Mouse (Mus musculus): ENCODE data around the gene Pccb.

The Pccb gene

GRCm38 (mm10) chr9:101034448-101035098 lies at the start of gene Pccb:
TSS of gene Pccb (minus strand) at chr9:101034898.
- DNase-seq (ENCODE audit: low spot score), result peak; percentile 97

GRCm38 (mm10) chr9:101083728-101084127 lies 49.0 kb upstream of the Pccb start:
- no peak for DNase-seq (ENCODE audit: low spot score)

DNA sequence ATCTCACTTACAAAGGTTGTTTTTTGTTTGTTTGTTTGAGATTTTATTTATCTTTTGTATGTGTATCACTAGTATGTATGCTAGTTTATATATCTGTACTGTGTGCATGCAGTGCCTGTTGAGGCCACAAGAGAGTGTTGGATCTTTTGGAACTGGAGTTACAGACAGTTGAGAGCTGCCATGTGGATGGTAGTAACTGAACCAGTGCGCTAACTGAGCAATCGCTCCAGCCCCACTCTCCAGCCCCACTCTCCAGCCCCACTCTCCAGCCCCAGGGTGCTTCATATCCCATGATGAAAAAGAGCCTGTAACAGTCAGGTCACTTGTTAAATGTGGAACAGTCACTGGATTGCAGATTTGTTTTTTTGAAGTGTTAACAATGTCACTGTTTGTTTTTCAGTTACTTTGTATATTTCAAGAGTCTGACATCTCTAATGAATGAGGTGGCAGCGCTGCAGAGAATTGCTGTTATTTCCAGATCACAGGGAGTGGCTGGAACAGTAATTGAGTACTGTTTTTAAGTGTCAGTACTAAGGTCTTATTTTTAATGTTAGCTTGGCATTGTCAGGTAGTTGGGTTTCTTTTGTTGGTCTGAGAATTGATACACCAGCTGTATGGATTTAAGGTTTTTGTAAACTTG lies 45.5 kb upstream of the Pccb start:
- no peak for DNase-seq (ENCODE audit: low spot score)

DNA sequence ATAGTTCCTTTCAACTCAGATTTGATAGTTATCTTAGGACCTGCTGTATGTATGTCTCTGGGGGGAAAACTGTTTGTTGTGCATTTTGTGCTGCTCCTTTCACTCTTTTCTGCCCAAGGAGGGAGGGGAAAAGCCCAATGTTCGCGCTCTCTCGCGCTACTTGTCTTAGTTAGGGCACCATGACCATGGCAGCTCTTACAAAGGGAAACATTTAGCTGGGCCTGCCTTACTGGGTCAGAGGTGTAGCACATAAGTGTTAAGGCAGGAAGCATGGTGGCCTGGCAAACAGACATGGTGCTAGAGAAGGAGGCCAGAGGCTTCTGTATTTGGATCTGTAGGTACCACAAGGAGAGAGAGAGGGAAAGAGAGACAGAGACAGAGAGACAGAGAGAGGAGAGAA lies 43.9 kb upstream of the Pccb start:
- no peak for DNase-seq (ENCODE audit: low spot score)

GRCm38 (mm10) chr9:101077486-101077885 lies 42.8 kb upstream of the Pccb start:
- DNase-seq (ENCODE audit: low spot score), result no peak

DNA sequence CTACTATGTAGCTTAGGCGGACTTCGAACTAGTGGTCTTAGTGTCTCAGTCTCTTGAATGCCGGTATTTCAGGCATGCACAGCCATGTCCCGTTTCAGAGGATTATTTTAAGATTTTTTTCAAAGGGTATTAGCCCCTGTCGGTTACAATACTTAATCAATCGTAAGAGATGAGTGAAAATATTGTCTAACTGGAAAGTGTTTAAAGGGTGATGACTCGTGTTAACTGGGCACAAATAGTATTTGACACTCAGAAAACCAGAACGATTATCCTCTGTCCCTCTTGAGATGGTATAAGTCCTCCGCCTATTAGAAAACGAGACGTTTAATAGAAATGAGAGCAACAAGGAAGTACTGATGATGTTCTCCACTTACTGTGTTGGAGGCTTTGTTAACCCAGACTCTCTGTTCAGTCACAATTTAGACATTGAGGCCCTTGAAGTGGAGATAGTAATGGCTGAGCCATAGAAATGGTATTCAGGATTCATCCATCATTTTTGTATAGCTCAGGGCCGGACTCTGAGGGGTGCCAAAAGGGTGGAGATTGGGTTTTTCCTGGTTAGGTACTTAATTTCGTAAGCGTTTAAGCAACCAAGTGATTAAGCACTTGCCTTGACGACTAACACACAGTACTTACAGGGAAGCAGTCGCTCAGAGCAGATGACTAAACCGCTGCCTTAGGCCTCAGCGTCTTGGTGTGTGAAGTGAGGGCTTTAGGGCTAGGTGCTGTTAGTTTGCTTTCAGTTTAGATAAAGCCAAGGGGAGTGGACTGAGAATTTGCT lies 41.6 kb upstream of the Pccb start:
- DNase-seq (ENCODE audit: low spot score), result no peak

DNA sequence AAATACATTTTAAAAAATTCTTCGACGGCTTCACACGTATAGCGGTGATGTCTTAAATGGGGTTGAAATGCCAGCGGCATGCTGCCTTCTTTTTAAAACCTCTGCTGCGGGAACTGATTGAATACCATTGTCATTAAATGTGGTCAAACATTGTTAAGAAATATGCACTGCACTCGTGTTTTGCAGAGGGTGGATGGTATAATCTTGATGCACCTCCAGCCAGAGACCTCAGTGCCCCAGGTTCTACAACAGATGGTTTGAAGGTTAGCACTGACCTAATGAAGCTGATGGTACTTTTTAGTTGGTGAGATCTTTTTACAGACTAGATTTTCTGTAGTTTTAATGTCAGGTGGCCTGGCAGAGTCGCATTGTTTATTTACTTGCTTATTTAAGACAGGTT lies 41.0 kb upstream of the Pccb start:
- no peak for DNase-seq (ENCODE audit: low spot score)

DNA sequence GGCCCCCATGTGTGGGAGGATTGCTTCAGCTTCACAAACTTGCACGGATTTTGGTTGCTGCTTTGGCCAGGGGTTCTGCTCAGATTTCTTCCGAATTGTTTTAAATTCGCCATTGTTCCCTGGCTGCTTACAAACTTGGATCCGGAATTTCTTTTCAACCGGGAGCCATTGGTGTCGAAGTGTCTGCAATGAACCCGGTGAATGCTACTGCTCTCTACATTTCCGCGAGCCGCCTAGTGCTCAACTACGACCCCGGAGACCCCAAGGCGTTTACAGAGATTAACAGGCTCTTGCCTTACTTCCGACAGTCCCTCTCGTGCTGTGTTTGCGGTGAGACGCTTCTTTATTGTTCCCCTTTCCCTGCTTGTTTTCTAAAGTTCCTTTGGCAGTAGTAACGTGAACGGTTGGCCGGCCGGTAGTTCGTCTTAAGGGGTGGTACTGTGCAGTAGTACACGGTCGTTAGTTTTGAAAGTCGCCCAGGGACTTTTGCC lies 40.4 kb upstream of the Pccb start:
- DNase-seq (ENCODE audit: low spot score), result no peak

DNA sequence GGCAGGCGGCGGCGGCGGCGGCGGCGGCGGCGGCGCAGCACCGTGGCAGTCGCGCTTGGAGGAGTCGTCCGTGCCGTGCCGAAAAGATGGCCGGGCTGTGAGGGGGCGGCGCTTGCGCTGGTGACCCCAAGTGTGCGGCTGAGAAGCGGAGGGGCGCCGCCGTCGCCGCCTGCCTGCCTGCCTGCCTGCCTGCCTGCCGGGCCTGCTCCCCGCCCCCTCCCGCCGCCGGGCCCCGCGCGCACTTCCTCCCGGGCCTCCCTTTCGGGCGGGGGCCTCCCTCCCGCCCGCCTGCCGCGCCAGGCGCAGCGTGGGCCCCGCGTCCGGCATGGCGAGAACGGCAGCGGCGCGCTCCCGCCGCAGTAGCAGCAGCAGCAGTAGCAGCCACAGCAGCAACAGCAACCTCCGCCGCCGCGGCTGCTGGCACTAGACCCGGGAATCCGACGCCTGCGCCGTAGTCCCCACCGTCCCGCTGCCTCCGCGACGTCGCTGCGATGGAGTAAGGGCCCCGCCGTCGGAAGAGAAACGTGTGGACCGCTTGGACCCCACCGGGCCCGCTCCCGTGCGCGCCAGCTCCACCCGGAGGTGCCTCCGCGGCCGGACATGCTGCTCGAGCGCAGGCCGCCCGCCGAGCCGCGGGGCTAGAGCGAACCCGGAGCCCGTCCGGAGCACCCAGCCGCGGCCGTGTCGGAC lies 39.8 kb upstream of the Pccb start:
- peak; percentile 75 for DNase-seq (ENCODE audit: low spot score)

DNA sequence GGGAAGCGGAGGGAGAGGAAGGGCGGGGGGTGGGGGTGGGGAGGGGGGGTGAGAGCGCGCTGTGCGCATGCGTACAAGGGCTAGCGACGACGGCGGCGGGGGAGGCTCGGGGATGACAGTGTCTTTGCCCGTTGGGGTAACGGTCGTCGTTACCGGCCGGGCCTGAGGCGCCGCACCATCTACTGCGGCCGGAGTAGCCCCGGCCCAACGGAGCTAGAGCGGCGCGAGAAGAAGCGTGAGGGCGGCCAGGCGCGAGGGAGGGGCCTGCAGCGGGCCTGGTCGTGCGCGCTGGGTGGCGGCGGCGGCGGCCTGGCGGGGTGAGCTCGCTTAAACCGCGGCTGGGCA lies 39.3 kb upstream of the Pccb start, which contains the start of gene Msl2:
Gene Msl2 (plus strand): TSS at position 115 of the 345 bp plus-strand sequence.
- DNase-seq (ENCODE audit: low spot score), result peak; percentile 39

DNA sequence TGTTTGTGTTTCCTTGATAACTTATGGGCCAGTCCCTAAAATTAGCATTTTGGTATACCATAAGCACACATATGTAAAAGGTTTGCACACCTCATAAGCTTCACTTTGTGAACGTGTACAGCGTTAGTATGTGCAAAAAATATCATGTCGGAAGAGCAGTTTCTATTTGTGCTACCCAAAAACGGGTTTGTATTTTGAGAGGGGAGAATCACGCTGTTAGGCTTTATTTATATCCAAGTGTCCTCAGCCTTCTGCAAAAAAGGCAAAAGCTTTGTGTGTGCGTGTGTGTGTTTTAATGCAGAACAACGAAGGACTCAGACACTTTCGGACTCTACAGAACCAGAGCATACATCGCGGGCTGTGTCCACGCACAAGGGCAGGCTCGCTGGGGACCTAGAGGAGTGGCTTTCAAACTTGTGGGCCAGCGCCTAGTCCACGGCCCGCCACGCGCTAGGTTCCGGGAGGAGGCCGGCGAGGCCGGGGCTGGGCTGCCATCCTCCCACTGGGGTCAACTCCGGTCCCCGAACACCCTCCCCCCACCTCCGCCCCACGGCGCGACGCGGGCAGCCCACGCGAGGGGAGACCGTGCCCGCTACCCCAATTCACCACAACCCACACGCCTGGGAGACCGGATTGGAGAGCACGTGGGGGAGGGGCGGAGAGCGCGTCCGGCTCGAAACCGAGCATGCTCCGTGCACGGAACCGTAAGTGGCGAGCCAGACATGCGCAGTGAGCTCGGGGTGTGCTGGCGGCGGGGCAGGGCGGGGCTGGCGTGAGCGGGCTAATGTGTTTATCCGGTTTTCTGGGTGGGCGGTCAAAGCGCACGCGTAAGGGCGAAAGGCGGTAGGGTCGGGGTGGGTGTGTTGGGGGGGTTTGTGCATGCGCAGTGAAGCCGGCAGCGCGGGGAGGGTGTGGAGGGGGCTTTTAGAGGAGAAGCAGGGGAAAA lies 38.6 kb upstream of the Pccb start:
- peak; percentile 98 for DNase-seq (ENCODE audit: low spot score)

DNA sequence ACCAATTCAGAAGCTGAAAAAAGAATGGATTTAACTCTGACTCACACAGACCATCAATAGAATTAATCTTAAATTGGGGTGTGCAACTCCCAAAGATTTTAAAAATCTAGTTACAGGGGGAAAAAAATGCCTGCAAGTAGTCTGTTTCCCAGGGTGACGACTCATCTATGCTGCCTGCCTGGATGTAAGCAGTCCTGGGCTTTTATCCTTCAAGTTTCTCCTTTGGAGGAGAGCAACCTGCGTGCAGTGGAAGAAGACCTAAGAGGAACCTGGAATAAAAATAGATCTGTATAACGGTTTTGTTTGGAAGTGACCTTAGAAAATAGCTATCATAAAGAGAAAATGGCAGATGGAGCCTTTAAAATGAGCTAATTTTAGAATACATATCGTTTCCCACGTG lies 37.8 kb upstream of the Pccb start:
- no peak for DNase-seq (ENCODE audit: low spot score)

DNA sequence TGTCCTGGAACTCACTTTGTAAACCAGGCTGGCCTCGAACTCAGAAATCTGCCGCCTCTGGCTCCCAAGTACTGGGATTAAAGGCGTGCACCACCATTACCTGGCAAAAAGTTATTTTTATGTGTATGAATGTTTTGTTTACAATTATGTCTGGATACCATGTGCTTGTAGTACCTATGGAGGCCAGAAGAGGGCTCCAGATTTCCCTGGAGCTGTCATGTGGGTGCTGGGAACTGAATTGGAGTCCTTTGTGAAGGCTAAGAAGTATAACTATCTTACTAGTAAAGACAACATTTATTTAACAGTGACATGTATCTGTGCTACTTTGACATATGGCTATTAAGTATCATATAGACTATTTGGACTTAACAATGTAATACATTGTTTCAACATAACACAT lies 35.1 kb upstream of the Pccb start:
- no peak for DNase-seq (ENCODE audit: low spot score)

- DNase-seq (ENCODE audit: low spot score), result no peak
These were observed 30.4 kb upstream of the Pccb start for GRCm38 (mm10) chr9:101065076-101065602.

GRCm38 (mm10) chr9:101062253-101062780 lies 27.6 kb upstream of the Pccb start:
- DNase-seq (ENCODE audit: low spot score), result no peak

DNA sequence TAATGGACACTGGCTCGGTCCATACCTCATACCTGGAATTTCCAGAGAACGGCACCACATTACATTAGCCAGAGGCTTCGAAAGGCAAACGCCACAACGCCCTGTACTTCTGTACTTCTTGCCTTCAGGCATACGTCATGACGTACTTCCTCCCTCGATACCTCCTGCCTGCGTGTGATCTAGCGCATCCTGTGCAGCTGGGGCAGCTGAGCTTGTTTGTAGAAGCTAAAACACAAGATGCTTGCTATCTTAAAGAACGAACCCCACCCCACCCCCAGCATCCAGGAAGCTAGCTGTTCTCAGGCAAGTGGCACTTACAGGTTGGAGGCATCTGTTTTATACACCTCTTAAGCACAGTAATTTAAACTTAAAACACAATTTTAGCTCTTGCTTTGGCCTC lies 26.3 kb upstream of the Pccb start:
- no peak for DNase-seq (ENCODE audit: low spot score)

GRCm38 (mm10) chr9:101057156-101057555 lies 22.5 kb upstream of the Pccb start:
- DNase-seq (ENCODE audit: low spot score), result no peak

GRCm38 (mm10) chr9:101053279-101053678 lies 18.6 kb upstream of the Pccb start:
- DNase-seq (ENCODE audit: low spot score), result no peak

- no peak for DNase-seq (ENCODE audit: low spot score)
These were observed 18.0 kb upstream of the Pccb start for GRCm38 (mm10) chr9:101052691-101053090.

GRCm38 (mm10) chr9:101052007-101052406 lies 17.3 kb upstream of the Pccb start:
- no peak for DNase-seq (ENCODE audit: low spot score)
